Mouse (Mus musculus): ENCODE data around the gene Gmppb.
A peak's percentile ranks its signal among the peaks of the same experiment; 100 is the strongest.
"Not testable (repeated sequence)": the region's sequence is repeated elsewhere in the genome, so short reads cannot be mapped to it uniquely, and the experiment has no call there.

Gmppb gene

GRCm38 (mm10) chr9:108049016-108049455 lies at the start of gene Gmppb:
Gene Gmppb (plus strand): TSS chr9:108049242.
- peak; percentile 96 for DNase-seq (ENCODE audit: low spot score in 2 of 2)

- DNase-seq (ENCODE audit: low spot score in 2 of 2) = peak; percentile 100
Observed at GRCm38 (mm10) chr9:108001922-108002770, 46.9 kb upstream of the Gmppb start, which contains the start of gene Ip6k1. Gene Ip6k1 (plus strand): TSS chr9:108002501.

GRCm38 (mm10) chr9:108002778-108003530 lies 46.1 kb upstream of the Gmppb start:
- no peak for DNase-seq (ENCODE audit: low spot score in 2 of 2)

- DNase-seq (ENCODE audit: low spot score in 2 of 2) = no peak
Observed at GRCm38 (mm10) chr9:108003531-108003890, 45.5 kb upstream of the Gmppb start.

- no peak for DNase-seq (ENCODE audit: low spot score in 2 of 2)
Observed at GRCm38 (mm10) chr9:108008041-108008440, 41.0 kb upstream of the Gmppb start.

- DNase-seq (ENCODE audit: low spot score in 2 of 2) = no peak
Observed at GRCm38 (mm10) chr9:108010385-108010784, 38.7 kb upstream of the Gmppb start.

GRCm38 (mm10) chr9:108013577-108013976 lies 35.5 kb upstream of the Gmppb start:
- DNase-seq (ENCODE audit: low spot score in 2 of 2) = not testable (repeated sequence)

GRCm38 (mm10) chr9:108017127-108017526 lies 31.9 kb upstream of the Gmppb start:
- DNase-seq (ENCODE audit: low spot score in 2 of 2) = no peak

GRCm38 (mm10) chr9:108020741-108021140 lies 28.3 kb upstream of the Gmppb start:
- DNase-seq (ENCODE audit: low spot score in 2 of 2) = no peak

GRCm38 (mm10) chr9:108023216-108023615 lies 25.8 kb upstream of the Gmppb start:
- no peak for DNase-seq (ENCODE audit: low spot score in 2 of 2)

- no peak for DNase-seq (ENCODE audit: low spot score in 2 of 2)
Observed at GRCm38 (mm10) chr9:108026584-108026983, 22.5 kb upstream of the Gmppb start.

GRCm38 (mm10) chr9:108027867-108028266 lies 21.2 kb upstream of the Gmppb start:
- no peak for DNase-seq (ENCODE audit: low spot score in 2 of 2)

- no peak for DNase-seq (ENCODE audit: low spot score in 2 of 2)
Observed at GRCm38 (mm10) chr9:108032126-108032525, 16.9 kb upstream of the Gmppb start.

GRCm38 (mm10) chr9:108035331-108036156 lies 13.5 kb upstream of the Gmppb start:
- no peak for DNase-seq (ENCODE audit: low spot score in 2 of 2)

- DNase-seq (ENCODE audit: low spot score in 2 of 2) = no peak
Observed at GRCm38 (mm10) chr9:108044751-108045492, 4.1 kb upstream of the Gmppb start.

GRCm38 (mm10) chr9:108046582-108046981 lies 2.5 kb upstream of the Gmppb start:
- no peak for DNase-seq (ENCODE audit: low spot score in 2 of 2)

GRCm38 (mm10) chr9:108047601-108048565 lies 1.2 kb upstream of the Gmppb start:
- no peak for DNase-seq (ENCODE audit: low spot score in 2 of 2)

GRCm38 (mm10) chr9:108048566-108048955 lies 481 bp upstream of the Gmppb start:
- DNase-seq (ENCODE audit: low spot score in 2 of 2) = no peak

- DNase-seq (ENCODE audit: low spot score in 2 of 2) = no peak
Observed at GRCm38 (mm10) chr9:108049561-108050251, 664 bp downstream of the Gmppb start.
